Mouse (Mus musculus) kidney, adult 2 months (tissue): ENCODE results near the gene Grhl1.

Experiments used
- CTCF ChIP-seq: fragments of 200-500 bp; conservative IDR thresholded peaks from 2 replicates; pipeline ENCODE4 v1.5.1; 2011; ENCODE audit warnings: low read depth, mild to moderate bottlenecking, control low read depth, low read length, moderate library complexity, mixed read lengths; ENCODE audit not compliant: insufficient read depth, insufficient read length
- POLR2A ChIP-seq: fragments of 200-500 bp; IDR thresholded peaks from one replicate; pipeline ENCODE4 v1.6.1; 2011; ENCODE audit warnings: low read depth, low read length, control low read depth

- no peak for TF ChIP-seq CTCF
- TF ChIP-seq POLR2A = no peak
Measured at GRCm38 (mm10) chr12:24614452-24615075, 42.5 kb downstream of the Grhl1 start.
